Mouse (Mus musculus): Measurements from ENCODE around the gene Gm45753. TPM values are rescaled to one million over a fixed set of nuclear protein-coding genes. Genes with fewer than 3 reads are reported as not detected.

Gm45753 gene
- total RNA-seq, 1 experiment, result not detected

- no peak for TF ChIP-seq HCFC1 (IDR thresholded peaks at IDR 0.05; ENCODE audit: borderline replicate concordance, insufficient read depth, low read length)
- no peak for TF ChIP-seq CHD2 (IDR thresholded peaks at IDR 0.05; ENCODE audit: low read depth, low read length)
- no peak for TF ChIP-seq ZNF384 (IDR thresholded peaks at IDR 0.05; ENCODE audit: low read depth, low read length)
- no peak for TF ChIP-seq MAFK (IDR thresholded peaks at IDR 0.05; ENCODE audit: insufficient read depth, low read depth, low read length)
- no peak for TF ChIP-seq ZC3H11A (IDR thresholded peaks at IDR 0.05; ENCODE audit: borderline replicate concordance, low read depth, low read length)
- H3K4me1 ChIP-seq (ENCODE audit: control insufficient read depth in 2 of 2, insufficient read depth in 2 of 2, low read length in 2 of 2, poor library complexity in 1 of 2), result no peaks in the 10 kb centered on the region
- H3K9me3 ChIP-seq (ENCODE audit: control insufficient read depth, insufficient read depth, low read depth, low read length), result no peaks in the 10 kb centered on the region
- H3K27ac ChIP-seq (ENCODE audit: insufficient read depth, low read depth, low read length, poor library complexity, severe bottlenecking), result no peak overlapping the region
- no peak for DNase-seq (ENCODE audit: low read depth, low spot score)
- no peak overlapping the region for H3K4me3 ChIP-seq (ENCODE audit: insufficient read depth in 1 of 2, low read depth in 1 of 2, low read length in 2 of 2, poor library complexity in 1 of 2, severe bottlenecking in 1 of 2)
- H3K9ac ChIP-seq (ENCODE audit: insufficient read depth, low read depth, low read length, poor library complexity, severe bottlenecking), result no peak overlapping the region
- in situ Hi-C loops (cut with MboI; ENCODE audit: low sequenced_read_pairs in 2 of 2, unreplicated experiment in 2 of 2), result no loop called here
- no peaks in the 10 kb centered on the region for H3K36me3 ChIP-seq (ENCODE audit: control insufficient read depth, insufficient read depth, low read length, poor library complexity, severe bottlenecking)
These were observed 33.7 kb upstream of the Gm45753 start for GRCm38 (mm10) chr8:45341630-45342628.

DNA sequence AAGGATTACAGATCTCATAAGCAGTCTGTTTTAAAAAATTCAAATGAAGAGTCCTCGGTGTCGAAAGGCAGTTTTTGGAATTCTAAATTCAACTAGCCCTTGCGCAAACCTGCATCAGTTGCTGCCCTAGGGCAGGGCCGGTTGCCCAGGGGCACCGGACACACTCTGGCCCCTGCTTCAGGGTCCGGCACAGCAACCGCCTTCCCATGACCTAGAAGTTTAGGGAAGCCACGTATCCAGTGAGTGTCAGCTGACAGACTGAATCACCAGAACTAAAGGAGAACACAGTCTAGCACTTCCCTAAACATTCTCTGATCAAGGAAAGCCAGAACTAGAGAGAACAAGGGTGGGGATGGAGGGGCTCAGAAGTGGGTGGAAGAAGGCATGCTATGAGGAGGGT lies 25.2 kb upstream of the Gm45753 start:
- Histone ChIP-seq H3K9ac (ENCODE audit: insufficient read depth, low read depth, low read length, poor library complexity, severe bottlenecking) (no peak overlapping the region), H3K36me3 (ENCODE audit: control insufficient read depth, insufficient read depth, low read length, poor library complexity, severe bottlenecking) (no peaks in the 10 kb centered on the region), H3K4me1 (ENCODE audit: control insufficient read depth in 2 of 2, insufficient read depth in 2 of 2, low read length in 2 of 2, poor library complexity in 1 of 2) (no peaks in the 10 kb centered on the region), H3K9me3 (ENCODE audit: control insufficient read depth, insufficient read depth, low read depth, low read length) (no peaks in the 10 kb centered on the region), H3K4me3 (ENCODE audit: insufficient read depth in 1 of 2, low read depth in 1 of 2, low read length in 2 of 2, poor library complexity in 1 of 2, severe bottlenecking in 1 of 2) (peak overlapping the region; percentile 50 to 63), H3K27ac (ENCODE audit: insufficient read depth, low read depth, low read length, poor library complexity, severe bottlenecking) (no peak overlapping the region)
- in situ Hi-C loops (cut with MboI; ENCODE audit: low sequenced_read_pairs in 2 of 2, unreplicated experiment in 2 of 2), result no loop called here
- no peak for DNase-seq (ENCODE audit: low read depth, low spot score)
- TF ChIP-seq ZC3H11A (IDR thresholded peaks at IDR 0.05; ENCODE audit: borderline replicate concordance, low read depth, low read length), result no peak
- TF ChIP-seq MAFK (IDR thresholded peaks at IDR 0.05; ENCODE audit: insufficient read depth, low read depth, low read length), result no peak
- TF ChIP-seq ZNF384 (IDR thresholded peaks at IDR 0.05; ENCODE audit: low read depth, low read length), result no peak

- no peak for TF ChIP-seq HCFC1 (IDR thresholded peaks at IDR 0.05; ENCODE audit: borderline replicate concordance, insufficient read depth, low read length)
- no peak for TF ChIP-seq CHD2 (IDR thresholded peaks at IDR 0.05; ENCODE audit: low read depth, low read length)
- TF ChIP-seq ZC3H11A (IDR thresholded peaks at IDR 0.05; ENCODE audit: borderline replicate concordance, low read depth, low read length), result no peak
- no peak for TF ChIP-seq ZNF384 (IDR thresholded peaks at IDR 0.05; ENCODE audit: low read depth, low read length)
- Histone ChIP-seq H3K36me3 (ENCODE audit: control insufficient read depth, insufficient read depth, low read length, poor library complexity, severe bottlenecking) (no peaks in the 10 kb centered on the region), H3K9me3 (ENCODE audit: control insufficient read depth, insufficient read depth, low read depth, low read length) (no peaks in the 10 kb centered on the region), H3K4me3 (ENCODE audit: insufficient read depth in 1 of 2, low read depth in 1 of 2, low read length in 2 of 2, poor library complexity in 1 of 2, severe bottlenecking in 1 of 2) (peak within 1 kb of the TSS; percentile 50 to 63), H3K9ac (ENCODE audit: insufficient read depth, low read depth, low read length, poor library complexity, severe bottlenecking) (0 out of 2 replicates have a peak within 1 kb of the TSS, but pooled peaks have one; percentile 1), H3K4me1 (ENCODE audit: control insufficient read depth in 2 of 2, insufficient read depth in 2 of 2, low read length in 2 of 2, poor library complexity in 1 of 2) (no peaks in the 10 kb centered on the region), H3K27ac (ENCODE audit: insufficient read depth, low read depth, low read length, poor library complexity, severe bottlenecking) (no peak within 1 kb of the TSS)
- in situ Hi-C loops (cut with MboI; ENCODE audit: low sequenced_read_pairs in 2 of 2, unreplicated experiment in 2 of 2), result no loop called here
- DNase-seq (ENCODE audit: low read depth, low spot score), result peak; percentile 65
These were observed 24.6 kb upstream of the Gm45753 start, which contains the start of gene Cyp4v3 for GRCm38 (mm10) chr8:45332685-45333409. Gene Cyp4v3, minus strand, starts transcription at chr8:45333216.

GRCm38 (mm10) chr8:45330856-45331255 lies 22.6 kb upstream of the Gm45753 start:
- DNase-seq (ENCODE audit: low read depth, low spot score), result no peak
- H3K4me1 ChIP-seq (ENCODE audit: control insufficient read depth in 2 of 2, insufficient read depth in 2 of 2, low read length in 2 of 2, poor library complexity in 1 of 2), result no peaks in the 10 kb centered on the region
- TF ChIP-seq ZNF384 (IDR thresholded peaks at IDR 0.05; ENCODE audit: low read depth, low read length) (no peak), ZC3H11A (IDR thresholded peaks at IDR 0.05; ENCODE audit: borderline replicate concordance, low read depth, low read length) (no peak), MAFK (IDR thresholded peaks at IDR 0.05; ENCODE audit: insufficient read depth, low read depth, low read length) (no peak), HCFC1 (IDR thresholded peaks at IDR 0.05; ENCODE audit: borderline replicate concordance, insufficient read depth, low read length) (no peak), CHD2 (IDR thresholded peaks at IDR 0.05; ENCODE audit: low read depth, low read length) (no peak)
- H3K9me3 ChIP-seq (ENCODE audit: control insufficient read depth, insufficient read depth, low read depth, low read length), result no peaks in the 10 kb centered on the region
- no peak overlapping the region for H3K27ac ChIP-seq (ENCODE audit: insufficient read depth, low read depth, low read length, poor library complexity, severe bottlenecking)
- in situ Hi-C loops (cut with MboI; ENCODE audit: low sequenced_read_pairs in 2 of 2, unreplicated experiment in 2 of 2), result no loop called here
- H3K4me3 ChIP-seq (ENCODE audit: insufficient read depth in 1 of 2, low read depth in 1 of 2, low read length in 2 of 2, poor library complexity in 1 of 2, severe bottlenecking in 1 of 2), result no peak overlapping the region
- H3K36me3 ChIP-seq (ENCODE audit: control insufficient read depth, insufficient read depth, low read length, poor library complexity, severe bottlenecking), result no peaks in the 10 kb centered on the region
- no peak overlapping the region for H3K9ac ChIP-seq (ENCODE audit: insufficient read depth, low read depth, low read length, poor library complexity, severe bottlenecking)

All from ES-E14 (cell line).